Mouse (Mus musculus) heart, postnatal 10 days (tissue): ENCODE measurements around the gene Sap30l. TPM values are rescaled to one million over a fixed set of nuclear protein-coding genes. Genes with fewer than 3 reads are reported as not detected.
"Not testable (repeated sequence)": the region's sequence is repeated elsewhere in the genome, so short reads cannot be mapped to it uniquely, and the experiment has no call there.

Source experiments
- DNase-seq, 2 experiments: peaks; one replicate each; pipeline ENCODE4 v3.0.0; 2021
- intact Hi-C: fragments of 180-260 bp; cut with DNase I; formaldehyde crosslinking; loops from one replicate; pipeline ENCODE4 v1.15.1; 2025
- total RNA-seq, 2 experiments: library from RNA; stranded (reverse); gene quantifications; 2 replicates each; pipeline ENCODE4 v1.2.3; 2021

Sap30l gene
- total RNA-seq, 2 experiments from 2014 or later: 36.1 to 38.8 TPM

- intact Hi-C loops: no loop called here
- no peak for DNase-seq
These were observed 3.6 kb upstream of the Sap30l start for GRCm38 (mm10) chr11:57797828-57798227.

GRCm38 (mm10) chr11:57799456-57799855 is 2.0 kb upstream of the Sap30l start:
- intact Hi-C loops: no loop called here
- DNase-seq: no peak

GRCm38 (mm10) chr11:57800266-57800951 is 1.0 kb upstream of the Sap30l start:
- DNase-seq: no peak
- intact Hi-C loops: no loop called here

- intact Hi-C loops: no loop called here
- DNase-seq: peak; percentile 74 to 81
These were observed 501 bp downstream of the Sap30l start for GRCm38 (mm10) chr11:57801766-57802510.

- DNase-seq: peak in 1 of 2 experiments; percentile 66
- intact Hi-C loops: no loop called here
These were observed 1.1 kb downstream of the Sap30l start for GRCm38 (mm10) chr11:57802511-57802870.

GRCm38 (mm10) chr11:57805047-57805446 is 3.6 kb downstream of the Sap30l start:
- intact Hi-C loops: no loop called here
- DNase-seq: no peak

GRCm38 (mm10) chr11:57809017-57809731 is 7.7 kb downstream of the Sap30l start:
- intact Hi-C loops: no loop called here
- no peak for DNase-seq

GRCm38 (mm10) chr11:57809732-57810098 is 8.3 kb downstream of the Sap30l start:
- intact Hi-C loops: loop anchor here (10.0 kb wide), 1 partner anchor 255 kb away; no protein-coding TSS in a partner anchor
- no peak for DNase-seq

- DNase-seq: no peak
- intact Hi-C loops: loop anchor here (10.0 kb wide), 1 partner anchor 254 kb away; no protein-coding TSS in a partner anchor
These were observed 9.6 kb downstream of the Sap30l start for GRCm38 (mm10) chr11:57811006-57811405.

GRCm38 (mm10) chr11:57812212-57812611 is 10.8 kb downstream of the Sap30l start:
- intact Hi-C loops: loop anchor here (10.0 kb wide), 1 partner anchor 253 kb away; no protein-coding TSS in a partner anchor

GRCm38 (mm10) chr11:57813641-57814040 is 12.2 kb downstream of the Sap30l start:
- no peak for DNase-seq
- intact Hi-C loops: loop anchor here (10.0 kb wide), 1 partner anchor 251 kb away; no protein-coding TSS in a partner anchor

More at GRCm38 (mm10) chr11:57812212-57812611, 10.8 kb downstream of the Sap30l start:
- DNase-seq: no peak

GRCm38 (mm10) chr11:57818189-57818588 is 16.8 kb downstream of the Sap30l start:
- intact Hi-C loops: loop anchor here (10.0 kb wide), 1 partner anchor 247 kb away; no protein-coding TSS in a partner anchor

GRCm38 (mm10) chr11:57819999-57820581 is 18.7 kb downstream of the Sap30l start:
- peak; percentile 83 to 93 for DNase-seq
- intact Hi-C loops: loop anchor here (1.0 to 10.0 kb wide), 2 partner anchors 114 to 245 kb away; no protein-coding TSS in a partner anchor

More at GRCm38 (mm10) chr11:57818189-57818588, 16.8 kb downstream of the Sap30l start:
- no peak for DNase-seq

GRCm38 (mm10) chr11:57823159-57823558 is 21.7 kb downstream of the Sap30l start:
- intact Hi-C loops, DNase-seq: not testable (repeated sequence)

GRCm38 (mm10) chr11:57823714-57824113 is 22.3 kb downstream of the Sap30l start:
- intact Hi-C loops: no loop called here
- no peak for DNase-seq

- intact Hi-C loops: not testable (repeated sequence)
These were observed 23.8 kb downstream of the Sap30l start for GRCm38 (mm10) chr11:57825234-57825633.

GRCm38 (mm10) chr11:57827048-57827914 is 25.8 kb downstream of the Sap30l start:
- DNase-seq: peak in 1 of 2 experiments; percentile 25
- intact Hi-C loops: no loop called here

More at GRCm38 (mm10) chr11:57825234-57825633, 23.8 kb downstream of the Sap30l start:
- DNase-seq: not testable (repeated sequence)

GRCm38 (mm10) chr11:57827915-57828545 is 26.6 kb downstream of the Sap30l start:
- DNase-seq: peak; percentile 18 to 36
- intact Hi-C loops: no loop called here
